Mouse (Mus musculus) cortical plate, adult 2 months (tissue): ENCODE measurements around the gene Kdm2b. TPM values are rescaled to one million over a fixed set of nuclear protein-coding genes. Genes with fewer than 3 reads are reported as not detected.

ENCODE experiments used
- H3K27ac ChIP-seq: fragments of 200-500 bp; 2 replicates; pipeline ENCODE4 v1.5.1; 2012; ENCODE audit warnings: low read length, control low read depth, inconsistent platforms; ENCODE audit not compliant: insufficient read depth
- H3K4me1 ChIP-seq: fragments of 200-500 bp; 2 replicates; pipeline ENCODE4 v1.6.1; 2011; ENCODE audit warnings: low read length; ENCODE audit not compliant: control insufficient read depth, insufficient read depth
- H3K4me3 ChIP-seq: fragments of 200-500 bp; 2 replicates; pipeline ENCODE4 v1.5.1; 2011; ENCODE audit warnings: mild to moderate bottlenecking, low read length, control low read depth; ENCODE audit not compliant: insufficient read depth
- CTCF ChIP-seq: fragments of 200-500 bp; IDR thresholded peaks from 2 replicates; pipeline ENCODE4 v1.5.1; 2011; ENCODE audit warnings: mild to moderate bottlenecking, control low read depth, low read length; ENCODE audit not compliant: insufficient read depth; ENCODE audit errors: extremely low read depth
- POLR2A ChIP-seq: fragments of 200-500 bp; IDR thresholded peaks from 2 replicates; pipeline ENCODE4 v1.6.1; 2011; ENCODE audit warnings: mild to moderate bottlenecking, low read length, control low read depth; ENCODE audit not compliant: insufficient read depth; ENCODE audit errors: extremely low read depth
- polyA plus RNA-seq: library from polyadenylated mRNA; depleted of rRNA; stranded (reverse); fragments of >200 nt; gene quantifications from 2 replicates; pipeline ENCODE4 v1.2.3, GENCODE M21; 2012

Gene Kdm2b
- polyA plus RNA-seq, 1 experiment, result 16.6 TPM

DNA sequence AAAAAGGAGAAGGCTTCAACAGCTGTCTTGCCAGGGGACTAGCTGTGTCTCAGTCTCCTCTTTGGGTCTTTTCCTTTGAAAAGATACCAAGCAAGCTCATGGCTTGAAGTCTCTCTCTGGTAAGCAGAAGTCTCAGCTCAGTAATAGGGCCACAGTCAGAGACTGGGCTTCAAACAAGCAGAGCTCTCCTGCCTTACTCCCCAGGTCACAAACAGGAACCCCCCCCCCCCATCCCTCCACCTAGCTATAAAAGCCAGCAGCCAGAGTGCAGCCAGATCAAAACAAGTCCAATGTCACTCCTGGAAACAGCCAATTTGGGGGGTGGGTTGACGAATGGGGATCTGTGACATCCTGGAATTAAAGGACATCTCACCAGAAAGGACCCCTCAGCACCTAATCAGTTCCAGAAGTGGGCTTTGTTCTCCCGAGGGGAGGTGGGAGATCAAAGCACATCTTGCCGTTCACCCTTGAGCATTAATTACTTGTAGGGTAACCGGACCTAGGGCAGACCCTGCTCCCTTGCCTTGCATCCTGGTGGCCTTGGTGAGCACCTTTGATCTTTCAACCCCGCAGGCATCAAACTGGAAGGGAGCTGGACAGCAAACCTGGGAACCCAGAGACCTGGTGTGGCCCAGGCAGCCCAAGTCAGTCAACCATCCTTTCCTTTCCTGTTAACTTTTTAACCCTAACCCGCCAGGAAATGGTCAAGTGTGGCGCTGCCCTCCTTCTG, 71.5 kb downstream of the Kdm2b start:
- Histone ChIP-seq H3K4me3 (no peak overlapping the region), H3K27ac (no peak overlapping the region), H3K4me1 (no peaks in the 10 kb centered on the region)
- TF ChIP-seq POLR2A (no peak), CTCF (no peak)

- Histone ChIP-seq H3K27ac (no peak overlapping the region), H3K4me1 (no peaks in the 10 kb centered on the region), H3K4me3 (no peak overlapping the region)
- TF ChIP-seq CTCF, result no peak
- no peak for TF ChIP-seq POLR2A
Observed at GRCm38 (mm10) chr5:122916147-122916546, 73.5 kb downstream of the Kdm2b start.

GRCm38 (mm10) chr5:122912863-122913262, 76.8 kb downstream of the Kdm2b start:
- no peaks in the 10 kb centered on the region for H3K4me1 ChIP-seq
- TF ChIP-seq POLR2A, result no peak
- TF ChIP-seq CTCF, result no peak
- no peak overlapping the region for H3K27ac ChIP-seq
- no peak overlapping the region for H3K4me3 ChIP-seq

- TF ChIP-seq POLR2A, result no peak
- TF ChIP-seq CTCF, result no peak
- Histone ChIP-seq H3K4me1 (no peaks in the 10 kb centered on the region), H3K27ac (no peak overlapping the region), H3K4me3 (no peak overlapping the region)
Observed at GRCm38 (mm10) chr5:122909481-122909880, 80.1 kb downstream of the Kdm2b start.

DNA sequence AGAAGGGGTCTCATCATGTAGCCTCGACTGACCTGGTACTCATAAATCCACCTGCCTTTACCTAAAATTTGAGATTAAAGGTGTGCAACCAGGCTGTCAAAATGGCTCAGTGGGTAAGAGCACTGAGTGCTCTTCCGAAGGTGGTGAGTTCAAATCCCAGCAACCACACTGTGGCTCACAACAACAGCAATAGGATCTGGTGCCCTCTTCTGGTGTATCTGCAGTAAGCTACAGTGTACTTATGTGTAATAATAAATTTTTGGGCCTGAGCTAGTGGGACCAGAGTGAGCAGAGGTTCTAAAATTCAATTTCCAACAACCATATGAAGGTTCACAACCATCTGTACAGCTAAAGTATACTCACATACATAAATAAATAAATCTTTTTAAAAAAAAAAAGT, 81.6 kb downstream of the Kdm2b start:
- TF ChIP-seq POLR2A (no peak), CTCF (no peak)
- Histone ChIP-seq H3K4me3 (no peak overlapping the region), H3K4me1 (no peaks in the 10 kb centered on the region), H3K27ac (no peak overlapping the region)

DNA sequence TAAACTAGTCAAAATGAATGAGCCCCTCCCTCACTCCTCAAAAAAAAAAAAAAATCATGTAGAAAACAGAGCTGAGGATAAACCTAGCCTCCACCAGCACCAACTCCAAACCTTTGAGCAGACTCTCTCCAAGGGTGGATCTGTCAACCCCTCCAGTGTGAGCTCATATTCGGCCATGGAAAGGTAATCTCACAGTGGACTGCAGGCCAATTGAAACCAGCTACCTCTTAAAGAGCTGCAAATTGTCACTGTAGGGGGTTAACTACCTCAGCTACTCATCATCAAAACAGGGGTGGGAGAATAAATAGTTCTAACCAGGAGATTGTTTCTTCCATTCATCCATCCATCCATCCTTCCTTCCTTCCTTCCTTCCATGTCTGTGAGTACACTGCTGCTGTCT, 82.4 kb downstream of the Kdm2b start:
- TF ChIP-seq POLR2A (no peak), CTCF (no peak)
- Histone ChIP-seq H3K4me1 (no peaks in the 10 kb centered on the region), H3K27ac (no peak overlapping the region), H3K4me3 (no peak overlapping the region)

- no peaks in the 10 kb centered on the region for H3K4me1 ChIP-seq
- TF ChIP-seq CTCF (no peak), POLR2A (no peak)
- no peak overlapping the region for H3K4me3 ChIP-seq
- H3K27ac ChIP-seq, result no peak overlapping the region
Observed at GRCm38 (mm10) chr5:122903165-122903564, 86.5 kb downstream of the Kdm2b start.

DNA sequence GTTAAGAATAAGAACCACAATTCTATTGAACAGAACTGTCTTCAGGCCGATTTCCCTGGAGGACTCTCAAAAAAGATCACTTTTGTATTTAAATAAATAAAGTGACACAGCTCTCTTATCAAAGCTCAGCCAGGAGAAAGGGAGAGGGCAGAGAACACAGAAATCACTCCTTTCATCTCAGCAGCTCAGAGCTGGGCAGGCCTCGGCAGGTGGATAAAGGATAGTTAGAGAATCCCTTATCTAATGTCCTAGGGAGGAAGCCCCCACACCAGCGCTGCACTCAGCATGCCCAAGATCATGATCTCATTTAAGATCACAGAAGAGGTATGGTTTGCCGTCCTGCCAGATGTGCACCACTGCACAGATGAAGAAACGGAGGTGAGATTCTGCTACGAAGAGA, 87.4 kb downstream of the Kdm2b start:
- H3K4me1 ChIP-seq, result no peaks in the 10 kb centered on the region
- TF ChIP-seq POLR2A (no peak), CTCF (no peak)
- no peak overlapping the region for H3K4me3 ChIP-seq
- H3K27ac ChIP-seq, result no peak overlapping the region

DNA sequence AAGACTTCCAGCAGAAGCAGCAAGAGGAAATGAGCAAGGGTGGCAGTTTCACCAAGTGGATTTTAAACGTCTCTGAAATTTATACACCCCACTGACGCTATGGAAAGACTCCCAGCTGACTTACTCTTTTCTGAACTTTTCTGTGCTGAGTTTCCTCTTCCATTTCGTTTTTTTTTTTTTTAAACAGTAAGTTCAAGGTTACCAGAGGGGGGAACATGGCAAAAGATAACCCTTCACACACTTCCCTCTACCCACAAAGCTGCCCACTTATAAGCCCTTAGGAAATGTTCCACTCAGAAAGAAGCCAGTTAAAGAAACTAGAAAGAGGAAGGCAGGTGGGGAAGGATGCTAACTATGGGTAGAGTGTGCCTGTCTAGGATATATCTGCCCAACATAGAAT, 88.0 kb downstream of the Kdm2b start:
- no peak overlapping the region for H3K27ac ChIP-seq
- no peaks in the 10 kb centered on the region for H3K4me1 ChIP-seq
- TF ChIP-seq CTCF (no peak), POLR2A (no peak)
- no peak overlapping the region for H3K4me3 ChIP-seq

GRCm38 (mm10) chr5:122901179-122901578, 88.4 kb downstream of the Kdm2b start:
- Histone ChIP-seq H3K27ac (no peak overlapping the region), H3K4me1 (no peaks in the 10 kb centered on the region), H3K4me3 (no peak overlapping the region)
- no peak for TF ChIP-seq POLR2A
- no peak for TF ChIP-seq CTCF
